In the genomic region with DNA sequence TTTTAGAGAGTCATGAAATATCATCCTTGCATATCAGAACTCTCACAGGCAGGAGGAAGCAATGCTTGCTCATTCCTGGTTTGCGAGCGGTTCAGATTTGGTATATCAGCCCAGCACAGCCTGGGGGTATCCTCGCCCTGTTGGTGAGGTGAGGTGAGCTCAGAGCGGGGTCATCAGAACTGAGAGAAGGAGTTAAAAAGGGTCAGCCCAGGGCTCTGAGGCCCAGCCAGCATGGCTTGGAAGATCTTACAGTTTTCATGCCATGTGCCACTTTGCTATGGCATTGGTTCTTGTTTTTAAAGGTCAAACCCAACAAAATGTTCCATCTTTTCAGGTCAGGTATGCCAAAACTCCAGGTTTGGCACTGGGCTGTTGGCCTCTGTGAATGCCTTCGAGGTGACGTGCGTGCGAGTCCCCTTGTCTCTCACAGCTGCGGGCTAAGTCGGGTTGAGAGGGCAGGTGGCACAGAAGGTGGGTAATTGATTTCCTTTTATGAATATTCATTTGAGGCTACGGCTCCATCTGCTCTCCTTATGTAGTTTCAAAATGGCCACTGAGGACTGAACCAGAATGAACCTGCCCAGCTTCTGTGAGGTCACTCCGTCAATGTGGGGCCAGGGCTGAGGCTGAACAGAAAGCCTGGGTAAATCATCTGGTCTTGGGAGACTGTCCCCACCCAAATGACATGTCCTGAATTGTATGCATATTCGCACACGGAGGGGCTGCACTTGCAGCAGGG, we compare ENCODE assay signal across 18 mouse cellular contexts.
DNase-seq lines count a peak whose midpoint lies in the region; ATAC-seq and TF ChIP-seq lines count a peak whose summit lies in the region.
"Had no signal": no experiment of that assay in that cellular context is flagged by ENCODE, and none has a peak within 500 bp of the region (broad histone marks: within the 10 kb centered on the region; RNA-seq: fewer than 3 reads in every experiment).

No protein-coding gene starts in this region.

- no peak overlapping the region for H3K4me3 ChIP-seq in heart, embryonic 11.5 days (ENCODE audit: low read depth, low read length)
- no peak overlapping the region for H3K4me3 ChIP-seq in hindbrain, postnatal 0 days (ENCODE audit: low read length)
- H3K4me3 ChIP-seq: embryonic facial prominence, embryonic 13.5 days; heart, embryonic 10.5 days; limb, embryonic 12.5 days had no signal

- no peaks in the 10 kb centered on the region for H3K27me3 ChIP-seq in heart, embryonic 11.5 days (ENCODE audit: control insufficient read depth, insufficient read depth, low read length)
- no peaks in the 10 kb centered on the region for H3K27me3 ChIP-seq in hindbrain, postnatal 0 days (ENCODE audit: insufficient read depth, low read length)
- H3K27me3 ChIP-seq: embryonic facial prominence, embryonic 13.5 days; limb, embryonic 12.5 days had no signal

- no peak overlapping the region for H3K27ac ChIP-seq in heart, embryonic 11.5 days (ENCODE audit: low read depth, low read length)
- H3K27ac ChIP-seq in hindbrain, postnatal 0 days = no peak overlapping the region
- H3K27ac ChIP-seq: embryonic facial prominence, embryonic 13.5 days; heart, embryonic 10.5 days; limb, embryonic 12.5 days had no signal

- ATAC-seq in heart, embryonic 11.5 days (replicated peaks; ENCODE audit: insufficient number of reproducible peaks, low FRiP score, low TSS enrichment) = no peak
- peak; percentile 82 for ATAC-seq in hindbrain, postnatal 0 days

- no peaks in the 10 kb centered on the region for H3K4me1 ChIP-seq in heart, embryonic 11.5 days (ENCODE audit: control insufficient read depth, insufficient read depth, low read length)
- no peaks in the 10 kb centered on the region for H3K4me1 ChIP-seq in hindbrain, postnatal 0 days (ENCODE audit: insufficient read depth, low read length)
- H3K4me1 ChIP-seq: embryonic facial prominence, embryonic 13.5 days; heart, embryonic 10.5 days; limb, embryonic 12.5 days had no signal

- H3K4me2 ChIP-seq in heart, embryonic 11.5 days = no peak overlapping the region
- H3K4me2 ChIP-seq in hindbrain, postnatal 0 days (ENCODE audit: low read depth, low read length) = no peak overlapping the region
- H3K4me2 ChIP-seq: embryonic facial prominence, embryonic 13.5 days; limb, embryonic 12.5 days had no signal

- no peak overlapping the region for H3K9ac ChIP-seq in heart, embryonic 11.5 days (ENCODE audit: low read depth, low read length)
- H3K9ac ChIP-seq in hindbrain, postnatal 0 days (replicated peaks; ENCODE audit: low read length) = no peak overlapping the region
- H3K9ac ChIP-seq: embryonic facial prominence, embryonic 13.5 days; limb, embryonic 12.5 days had no signal

- no peak for TF ChIP-seq CTCF in hindbrain, postnatal 0 days (IDR thresholded peaks at IDR 0.05; ENCODE audit: low read depth)

- WGBS in heart, embryonic 11.5 days (ENCODE audit: insufficient replicate concordance) = 87% methylated on average over 14 of the region's 14 CpGs
- WGBS in hindbrain, postnatal 0 days = 68% methylated on average over 14 of the region's 14 CpGs

- no peaks in the 10 kb centered on the region for H3K36me3 ChIP-seq in heart, embryonic 11.5 days (ENCODE audit: control insufficient read depth, insufficient read depth, low read length)
- no peaks in the 10 kb centered on the region for H3K36me3 ChIP-seq in hindbrain, postnatal 0 days (ENCODE audit: insufficient read depth, low read length)
- H3K36me3 ChIP-seq: embryonic facial prominence, embryonic 13.5 days; heart, embryonic 10.5 days; limb, embryonic 12.5 days had no signal

- peak; percentile 71 for DNase-seq in heart, adult 11 months
- peak; percentile 17 for DNase-seq in cerebellum, adult 11 months
- peak; percentile 35 to 53 for DNase-seq in cerebellum, postnatal 25 days
- DNase-seq in hindbrain, postnatal 0 days (ENCODE audit: low spot score) = peak; percentile 51
- DNase-seq in c-Kit-positive CD71-positive TER-119-positive erythroid progenitor cells, embryonic 14.5 days (ENCODE audit: low spot score) = no peak
- no peak for DNase-seq in layer of hippocampus, adult 9-11 months
- no peak for DNase-seq in spleen, adult 18-20 months
- DNase-seq: adrenal gland, adult 8-10 months; B cell, adult 2 months; gastrocnemius, postnatal 10 days; heart, postnatal 4 days; kidney, adult 2 months; kidney, postnatal 36 days; lung, adult 18-20 months had no signal

- no peaks in the 10 kb centered on the region for H3K9me3 ChIP-seq in heart, embryonic 11.5 days (replicated peaks; ENCODE audit: control insufficient read depth, low read length)
- H3K9me3 ChIP-seq in hindbrain, postnatal 0 days (ENCODE audit: low read length) = no peaks in the 10 kb centered on the region
- H3K9me3 ChIP-seq: embryonic facial prominence, embryonic 13.5 days; limb, embryonic 12.5 days had no signal

Comparison
In these comparisons a context has a peak if more than half of its experiments do, and no peak if none do; other contexts are left out.
1. DNase-seq: peak in heart, adult 11 months (single experiment), cerebellum, adult 11 months (single experiment), cerebellum, postnatal 25 days (2 of 2) and hindbrain, postnatal 0 days (single experiment); none in c-Kit-positive CD71-positive TER-119-positive erythroid progenitor cells, embryonic 14.5 days (single experiment), layer of hippocampus, adult 9-11 months (single experiment) and spleen, adult 18-20 months (0 of 2).